Mouse (Mus musculus): ENCODE data around the gene Bpifb9a. TPM values are rescaled to one million over a fixed set of nuclear protein-coding genes. Genes with fewer than 3 reads are reported as not detected.
"Not testable (repeated sequence)": the region's sequence is repeated elsewhere in the genome, so short reads cannot be mapped to it uniquely, and the experiment has no call there.

The Bpifb9a gene
- polyA plus RNA-seq, 1 experiment from 2014 or later: not detected

- not testable (repeated sequence) for H3K27me3 ChIP-seq; H3K4me2 ChIP-seq (replicated peaks); H3K27ac ChIP-seq; H3K9me3 ChIP-seq; H3K4me1 ChIP-seq; ATAC-seq (ENCODE audit: insufficient number of reproducible peaks, insufficient read depth, low FRiP score, low TSS enrichment); H3K36me3 ChIP-seq; H3K4me3 ChIP-seq; H3K9ac ChIP-seq
- 76% methylated on average over 5 of the region's 5 CpGs for WGBS
Observed at GRCm38 (mm10) chr2:154313771-154314170, 56.1 kb downstream of the Bpifb9a start.

Other genes starting within 250 kb of the Bpifb9a start
- gene Bpifa2, start 249.6 kb upstream of the Bpifb9a start, polyA plus RNA-seq (2016; fragmentation: Nextera tagmentation; extraction: Ambion mirVana): not detected in 2 replicates
- not detected in 2 replicates for gene Bpifa3, start 127.5 kb upstream of the Bpifb9a start, polyA plus RNA-seq (2016; fragmentation: Nextera tagmentation; extraction: Ambion mirVana)
- gene Bpifa1, start 115.0 kb upstream of the Bpifb9a start, polyA plus RNA-seq (2016; fragmentation: Nextera tagmentation; extraction: Ambion mirVana): not detected in 2 replicates
- gene Bpifa5, start 95.2 kb upstream of the Bpifb9a start, polyA plus RNA-seq (2016; fragmentation: Nextera tagmentation; extraction: Ambion mirVana): not detected in 2 replicates
- not detected in 2 replicates for gene Bpifb1, start 67.0 kb upstream of the Bpifb9a start, polyA plus RNA-seq (2016; fragmentation: Nextera tagmentation; extraction: Ambion mirVana)
- 0.28 and 0.32 TPM in 2 replicates for gene Bpifb5, start 34.1 kb upstream of the Bpifb9a start, polyA plus RNA-seq (2016; fragmentation: Nextera tagmentation; extraction: Ambion mirVana)
- not detected in 2 replicates for gene Bpifb9b, start 49.4 kb downstream of the Bpifb9a start, polyA plus RNA-seq (2016; fragmentation: Nextera tagmentation; extraction: Ambion mirVana)
- gene Cdk5rap1, start 115.2 kb downstream of the Bpifb9a start, polyA plus RNA-seq (2016; fragmentation: Nextera tagmentation; extraction: Ambion mirVana): 15.9 and 19.6 TPM in 2 replicates
- gene Snta1, start 150.2 kb downstream of the Bpifb9a start, polyA plus RNA-seq (2016; fragmentation: Nextera tagmentation; extraction: Ambion mirVana): 9.2 and 9.9 TPM in 2 replicates
- gene Cbfa2t2, start 178.6 kb downstream of the Bpifb9a start, polyA plus RNA-seq (2016; fragmentation: Nextera tagmentation; extraction: Ambion mirVana): 58.8 and 65.3 TPM in 2 replicates

Data from embryonic facial prominence, embryonic 12.5 days (tissue).